Mouse (Mus musculus): ENCODE measurements around the gene Tgfbr1. TPM values are rescaled to one million over a fixed set of nuclear protein-coding genes. Genes with fewer than 3 reads are reported as not detected.
"Not testable (repeated sequence)": the region's sequence is repeated elsewhere in the genome, so short reads cannot be mapped to it uniquely, and the experiment has no call there.

The Tgfbr1 gene
- total and polyA plus RNA-seq, 3 experiments = 5.1 to 14.2 (median 13.8) TPM

GRCm38 (mm10) chr4:47378716-47379115, 25.7 kb downstream of the Tgfbr1 start:
- Histone ChIP-seq H3K27me3 (ENCODE audit: control insufficient read depth, insufficient read depth, low read length) (no peaks in the 10 kb centered on the region), H3K9ac (ENCODE audit: low read depth, low read length) (no peak overlapping the region), H3K27ac (no peak overlapping the region), H3K36me3 (ENCODE audit: control insufficient read depth, insufficient read depth, low read length) (peaks cover 10% of the 10 kb centered on the region), H3K79me2 (replicated peaks; ENCODE audit: control insufficient read depth, insufficient read depth, low read length) (no peaks in the 10 kb centered on the region; the same call in 1 of the 2 replicates), H3K4me3 (no peak overlapping the region), H3K4me1 (ENCODE audit: control insufficient read depth, insufficient read depth, low read length) (no peaks in the 10 kb centered on the region; the same call in none of the 2 replicates)
- intact Hi-C loops (cut with DNase I) = no loop called here
- TF ChIP-seq CTCF (IDR thresholded peaks at IDR 0.05) = no peak
- no peak for TF ChIP-seq EP300 (IDR thresholded peaks at IDR 0.05; ENCODE audit: insufficient read depth, low read depth, low read length)
- TF ChIP-seq POLR2A (IDR thresholded peaks at IDR 0.05; ENCODE audit: insufficient read depth, low read depth, low read length) = no peak
- no peak for DNase-seq
- WGBS = 35% methylated on average over 1 of the region's 1 CpGs

GRCm38 (mm10) chr4:47382426-47382825, 29.4 kb downstream of the Tgfbr1 start:
- Histone ChIP-seq H3K9ac (ENCODE audit: low read depth, low read length) (no peak overlapping the region), H3K36me3 (ENCODE audit: control insufficient read depth, insufficient read depth, low read length) (peaks cover 10% of the 10 kb centered on the region), H3K27me3 (ENCODE audit: control insufficient read depth, insufficient read depth, low read length) (no peaks in the 10 kb centered on the region), H3K4me1 (ENCODE audit: control insufficient read depth, insufficient read depth, low read length) (no peaks in the 10 kb centered on the region; the same call in none of the 2 replicates), H3K79me2 (replicated peaks; ENCODE audit: control insufficient read depth, insufficient read depth, low read length) (no peaks in the 10 kb centered on the region; the same call in 1 of the 2 replicates), H3K27ac (no peak overlapping the region), H3K4me3 (no peak overlapping the region)
- intact Hi-C loops (cut with DNase I) = no loop called here
- no peak for DNase-seq
- TF ChIP-seq POLR2A (IDR thresholded peaks at IDR 0.05; ENCODE audit: insufficient read depth, low read depth, low read length) (no peak), CTCF (IDR thresholded peaks at IDR 0.05) (no peak), EP300 (IDR thresholded peaks at IDR 0.05; ENCODE audit: insufficient read depth, low read depth, low read length) (no peak)
- WGBS = 16% methylated on average over 1 of the region's 1 CpGs

- H3K27ac ChIP-seq; DNase-seq; H3K27me3 ChIP-seq (ENCODE audit: control insufficient read depth, insufficient read depth, low read length); H3K36me3 ChIP-seq (ENCODE audit: control insufficient read depth, insufficient read depth, low read length); H3K4me1 ChIP-seq (ENCODE audit: control insufficient read depth, insufficient read depth, low read length); H3K9ac ChIP-seq (ENCODE audit: low read depth, low read length); H3K4me3 ChIP-seq; H3K79me2 ChIP-seq (replicated peaks; ENCODE audit: control insufficient read depth, insufficient read depth, low read length): not testable (repeated sequence)
- intact Hi-C loops (cut with DNase I) = loop anchor here (5.0 kb wide), 1 partner anchor 40 kb away; the partner anchor contains the start of gene Tgfbr1
- WGBS = 89% methylated on average over 2 of the region's 2 CpGs
Observed at GRCm38 (mm10) chr4:47391926-47392325, 38.9 kb downstream of the Tgfbr1 start.

GRCm38 (mm10) chr4:47396251-47396650, 43.2 kb downstream of the Tgfbr1 start:
- no peak for TF ChIP-seq EP300 (IDR thresholded peaks at IDR 0.05; ENCODE audit: insufficient read depth, low read depth, low read length)
- no peak for TF ChIP-seq CTCF (IDR thresholded peaks at IDR 0.05)
- TF ChIP-seq POLR2A (IDR thresholded peaks at IDR 0.05; ENCODE audit: insufficient read depth, low read depth, low read length) = no peak
- Histone ChIP-seq H3K27me3 (ENCODE audit: control insufficient read depth, insufficient read depth, low read length) (no peaks in the 10 kb centered on the region), H3K27ac (no peak overlapping the region), H3K36me3 (ENCODE audit: control insufficient read depth, insufficient read depth, low read length) (peaks cover 6% of the 10 kb centered on the region; the same call in 1 of the 2 replicates), H3K4me3 (no peak overlapping the region), H3K4me1 (ENCODE audit: control insufficient read depth, insufficient read depth, low read length) (peaks cover 1% of the 10 kb centered on the region; the same call in 1 of the 2 replicates), H3K79me2 (replicated peaks; ENCODE audit: control insufficient read depth, insufficient read depth, low read length) (no peaks in the 10 kb centered on the region), H3K9ac (ENCODE audit: low read depth, low read length) (no peak overlapping the region)
- DNase-seq = no peak
- 71% methylated on average over 7 of the region's 7 CpGs for WGBS
- intact Hi-C loops (cut with DNase I) = loop anchor here (5.0 kb wide), 1 partner anchor 104 kb away; no protein-coding TSS in a partner anchor

- DNase-seq = no peak
- no peak overlapping the region for H3K9ac ChIP-seq (ENCODE audit: low read depth, low read length)
- no peaks in the 10 kb centered on the region for H3K79me2 ChIP-seq (replicated peaks; ENCODE audit: control insufficient read depth, insufficient read depth, low read length)
- 77% methylated on average over 6 of the region's 6 CpGs for whole genome bisulfite sequencing
- H3K27ac ChIP-seq = no peak overlapping the region
- no peaks in the 10 kb centered on the region for H3K27me3 ChIP-seq (ENCODE audit: control insufficient read depth, insufficient read depth, low read length)
- peaks cover 6% of the 10 kb centered on the region for H3K36me3 ChIP-seq (ENCODE audit: control insufficient read depth, insufficient read depth, low read length)
- no peak for TF ChIP-seq CTCF (IDR thresholded peaks at IDR 0.05)
- no peak for TF ChIP-seq EP300 (IDR thresholded peaks at IDR 0.05; ENCODE audit: insufficient read depth, low read depth, low read length)
- no peak for TF ChIP-seq POLR2A (IDR thresholded peaks at IDR 0.05; ENCODE audit: insufficient read depth, low read depth, low read length)
- intact Hi-C loops (cut with DNase I) = loop anchor here (2.0 to 5.0 kb wide), 2 partner anchors 106 to 145 kb away; no protein-coding TSS in a partner anchor
- no peak overlapping the region for H3K4me3 ChIP-seq
- peaks cover 1% of the 10 kb centered on the region for H3K4me1 ChIP-seq (ENCODE audit: control insufficient read depth, insufficient read depth, low read length)
Observed at GRCm38 (mm10) chr4:47397951-47398687, 45.1 kb downstream of the Tgfbr1 start.

- no peak overlapping the region for H3K9ac ChIP-seq (ENCODE audit: low read depth, low read length)
- peaks cover 6% of the 10 kb centered on the region for H3K36me3 ChIP-seq (ENCODE audit: control insufficient read depth, insufficient read depth, low read length)
- peaks cover 1% of the 10 kb centered on the region for H3K4me1 ChIP-seq (ENCODE audit: control insufficient read depth, insufficient read depth, low read length)
- H3K79me2 ChIP-seq (replicated peaks; ENCODE audit: control insufficient read depth, insufficient read depth, low read length) = no peaks in the 10 kb centered on the region
- intact Hi-C loops (cut with DNase I) = loop anchor here (2.0 to 5.0 kb wide), 4 partner anchors 88 to 279 kb away; no protein-coding TSS in a partner anchor
- no peaks in the 10 kb centered on the region for H3K27me3 ChIP-seq (ENCODE audit: control insufficient read depth, insufficient read depth, low read length)
- TF ChIP-seq POLR2A (IDR thresholded peaks at IDR 0.05; ENCODE audit: insufficient read depth, low read depth, low read length) (no peak), CTCF (IDR thresholded peaks at IDR 0.05) (peak; percentile 89)
- H3K4me3 ChIP-seq = no peak overlapping the region
- DNase-seq = no peak
- H3K27ac ChIP-seq = no peak overlapping the region
Observed at GRCm38 (mm10) chr4:47399824-47400223, 46.8 kb downstream of the Tgfbr1 start.

Measured in heart, adult 2 months (tissue).